Mouse (Mus musculus): ENCODE data around the gene Mcm2. TPM values are rescaled to one million over a fixed set of nuclear protein-coding genes. Genes with fewer than 3 reads are reported as not detected.

Gene Mcm2
- polyA plus RNA-seq, 1 experiment from 2014 or later, result 101 TPM

DNA sequence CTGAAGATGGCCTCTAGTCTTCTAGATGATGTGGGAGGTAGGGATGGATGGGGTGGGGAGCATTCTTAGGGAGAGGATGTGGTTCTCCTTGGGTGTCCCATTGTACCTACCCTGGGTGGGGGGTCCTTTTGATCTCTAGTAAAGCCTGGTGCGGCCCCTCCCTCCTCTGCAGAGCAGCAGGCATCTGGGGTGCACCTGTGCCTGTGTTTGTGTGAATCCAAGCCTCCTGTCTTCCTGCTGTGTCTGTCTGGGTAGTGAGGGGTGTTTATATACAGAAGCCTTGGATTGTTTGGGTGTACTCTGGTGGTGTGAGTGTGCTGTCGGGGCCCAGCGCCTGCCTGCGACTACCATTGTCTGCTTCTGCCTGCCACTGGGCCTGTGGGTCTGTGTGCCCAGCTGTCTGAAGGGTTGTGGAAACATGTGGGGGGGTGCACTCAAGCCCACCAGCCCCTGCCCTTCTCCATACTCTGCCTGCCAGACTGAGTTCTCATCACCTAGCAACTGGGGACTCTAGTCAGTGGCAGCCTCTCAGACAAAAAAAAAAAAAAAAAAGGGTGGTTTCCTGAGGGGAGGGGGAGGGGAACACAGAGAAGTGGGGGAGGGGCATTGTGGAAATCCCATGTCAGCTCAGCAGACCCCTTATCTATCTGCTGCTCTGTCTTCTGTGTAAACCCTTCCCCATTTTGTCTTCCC lies 39.5 kb upstream of the Mcm2 start:
- ATAC-seq, result no peak
- H3K4me1 ChIP-seq (ENCODE audit: control insufficient read depth, insufficient read depth, low read length), result peaks cover 17% of the 10 kb centered on the region
- no peak overlapping the region for H3K9ac ChIP-seq (ENCODE audit: low read depth, low read length)
- H3K9me3 ChIP-seq (ENCODE audit: control insufficient read depth, low read length), result no peaks in the 10 kb centered on the region
- H3K27ac ChIP-seq (ENCODE audit: low read length), result no peak overlapping the region
- H3K36me3 ChIP-seq (ENCODE audit: control insufficient read depth, insufficient read depth, low read length), result no peaks in the 10 kb centered on the region
- H3K27me3 ChIP-seq (replicated peaks; ENCODE audit: control insufficient read depth, insufficient read depth, low read length), result no peaks in the 10 kb centered on the region
- no peak overlapping the region for H3K4me3 ChIP-seq (ENCODE audit: low read length)
- WGBS, result 36% methylated on average over 4 of the region's 4 CpGs
- no peak overlapping the region for H3K4me2 ChIP-seq (ENCODE audit: low read depth, low read length)

DNA sequence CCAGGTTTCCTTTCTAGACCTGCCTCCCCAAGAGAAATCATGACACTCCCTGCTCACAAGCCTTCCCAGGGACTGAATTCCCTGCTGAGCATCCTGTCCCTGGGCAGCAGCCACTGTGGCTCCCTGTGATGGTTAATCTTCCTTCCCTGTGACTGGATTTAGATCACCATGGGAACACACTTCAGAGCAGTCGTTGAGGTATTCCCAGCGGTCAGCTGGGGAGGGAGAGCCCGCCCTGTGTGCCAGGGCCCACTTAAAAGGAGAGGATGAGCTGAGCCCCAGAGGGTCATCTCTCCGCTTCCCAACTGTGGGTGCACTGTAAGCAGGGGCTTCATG lies 38.6 kb upstream of the Mcm2 start:
- no peaks in the 10 kb centered on the region for H3K27me3 ChIP-seq (replicated peaks; ENCODE audit: control insufficient read depth, insufficient read depth, low read length)
- H3K4me2 ChIP-seq (ENCODE audit: low read depth, low read length), result no peak overlapping the region
- H3K27ac ChIP-seq (ENCODE audit: low read length), result no peak overlapping the region
- no peaks in the 10 kb centered on the region for H3K9me3 ChIP-seq (ENCODE audit: control insufficient read depth, low read length)
- peaks cover 17% of the 10 kb centered on the region for H3K4me1 ChIP-seq (ENCODE audit: control insufficient read depth, insufficient read depth, low read length)
- WGBS, result 52% methylated on average over 4 of the region's 4 CpGs
- ATAC-seq, result no peak
- H3K9ac ChIP-seq (ENCODE audit: low read depth, low read length), result no peak overlapping the region
- H3K36me3 ChIP-seq (ENCODE audit: control insufficient read depth, insufficient read depth, low read length), result no peaks in the 10 kb centered on the region
- no peak overlapping the region for H3K4me3 ChIP-seq (ENCODE audit: low read length)

DNA sequence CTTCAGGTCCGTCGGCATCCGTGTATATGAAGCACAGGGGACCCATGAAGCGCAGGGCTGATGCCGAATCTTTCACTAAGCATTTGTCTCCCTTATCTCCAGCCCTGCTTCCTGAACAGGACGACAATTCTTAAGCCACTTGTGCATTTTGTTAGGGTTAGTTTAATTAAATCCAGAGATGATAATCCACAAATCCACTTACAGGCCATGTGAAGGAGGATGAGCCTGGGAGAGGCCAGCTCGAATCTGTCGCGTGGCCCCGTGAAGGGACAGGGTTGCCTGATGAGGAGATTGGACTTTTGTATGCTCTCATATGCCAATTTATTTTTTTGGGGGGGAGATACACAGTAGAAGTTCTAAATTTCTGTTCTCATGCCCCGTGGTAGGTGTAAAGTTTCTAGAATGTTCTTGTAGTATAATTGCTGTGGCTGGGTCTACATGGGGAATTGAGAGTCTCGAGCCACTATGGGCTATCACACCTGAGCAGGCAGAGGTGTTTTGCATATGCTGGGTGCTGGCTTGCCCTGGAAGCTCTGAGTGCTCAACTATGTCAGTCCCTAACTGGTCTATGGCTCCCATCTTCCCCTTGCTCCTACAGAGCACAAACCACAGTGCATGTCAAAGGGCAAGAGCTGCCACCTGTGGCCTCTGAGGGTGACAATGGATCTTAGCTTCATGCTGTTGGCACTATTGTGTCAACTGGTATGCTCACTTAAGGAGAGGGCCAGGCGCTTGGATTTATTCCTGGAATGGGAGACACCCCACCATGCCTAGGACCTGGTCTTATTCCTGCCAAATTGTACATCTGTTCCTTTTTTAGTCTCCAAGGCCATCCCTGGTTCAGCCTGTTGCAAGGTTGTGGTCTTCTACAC lies 38.0 kb upstream of the Mcm2 start:
- Histone ChIP-seq H3K36me3 (ENCODE audit: control insufficient read depth, insufficient read depth, low read length) (no peaks in the 10 kb centered on the region), H3K4me3 (ENCODE audit: low read length) (no peak overlapping the region), H3K27me3 (replicated peaks; ENCODE audit: control insufficient read depth, insufficient read depth, low read length) (no peaks in the 10 kb centered on the region), H3K9ac (ENCODE audit: low read depth, low read length) (no peak overlapping the region), H3K27ac (ENCODE audit: low read length) (no peak overlapping the region), H3K4me2 (ENCODE audit: low read depth, low read length) (no peak overlapping the region), H3K4me1 (ENCODE audit: control insufficient read depth, insufficient read depth, low read length) (peaks cover 17% of the 10 kb centered on the region), H3K9me3 (ENCODE audit: control insufficient read depth, low read length) (no peaks in the 10 kb centered on the region)
- WGBS, result 63% methylated on average over 13 of the region's 13 CpGs
- ATAC-seq, result no peak

DNA sequence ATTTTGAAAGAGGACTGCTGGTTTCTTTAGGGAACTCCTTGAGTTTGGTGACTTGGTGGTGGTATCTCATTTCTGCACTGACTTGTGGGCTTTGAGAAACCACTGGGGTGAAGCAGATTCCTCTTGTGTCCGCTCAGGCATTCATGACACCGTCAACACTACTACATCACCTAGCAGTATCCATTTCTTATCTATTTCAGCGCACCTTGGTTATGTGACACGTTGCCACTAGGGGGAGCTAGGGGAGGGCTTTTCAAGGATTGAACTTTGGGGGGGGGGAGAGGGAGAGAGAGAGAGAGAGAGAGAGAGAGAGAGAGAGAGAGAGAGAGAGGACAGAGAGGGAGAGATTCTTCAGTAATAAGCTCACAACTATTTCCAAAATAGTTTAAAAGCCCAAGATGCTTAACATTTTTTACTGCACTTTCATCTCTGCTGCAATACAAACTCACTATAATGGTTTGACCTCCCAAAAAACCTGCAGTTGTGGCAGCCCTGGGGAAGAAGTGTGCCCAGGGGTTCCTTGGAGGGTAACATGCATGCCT lies 37.2 kb upstream of the Mcm2 start:
- no peaks in the 10 kb centered on the region for H3K36me3 ChIP-seq (ENCODE audit: control insufficient read depth, insufficient read depth, low read length)
- WGBS, result 18% methylated on average over 4 of the region's 4 CpGs
- no peak overlapping the region for H3K4me2 ChIP-seq (ENCODE audit: low read depth, low read length)
- peaks cover 17% of the 10 kb centered on the region for H3K4me1 ChIP-seq (ENCODE audit: control insufficient read depth, insufficient read depth, low read length)
- ATAC-seq, result no peak
- H3K9ac ChIP-seq (ENCODE audit: low read depth, low read length), result no peak overlapping the region
- H3K4me3 ChIP-seq (ENCODE audit: low read length), result no peak overlapping the region
- no peak overlapping the region for H3K27ac ChIP-seq (ENCODE audit: low read length)
- no peaks in the 10 kb centered on the region for H3K9me3 ChIP-seq (ENCODE audit: control insufficient read depth, low read length)
- no peaks in the 10 kb centered on the region for H3K27me3 ChIP-seq (replicated peaks; ENCODE audit: control insufficient read depth, insufficient read depth, low read length)

DNA sequence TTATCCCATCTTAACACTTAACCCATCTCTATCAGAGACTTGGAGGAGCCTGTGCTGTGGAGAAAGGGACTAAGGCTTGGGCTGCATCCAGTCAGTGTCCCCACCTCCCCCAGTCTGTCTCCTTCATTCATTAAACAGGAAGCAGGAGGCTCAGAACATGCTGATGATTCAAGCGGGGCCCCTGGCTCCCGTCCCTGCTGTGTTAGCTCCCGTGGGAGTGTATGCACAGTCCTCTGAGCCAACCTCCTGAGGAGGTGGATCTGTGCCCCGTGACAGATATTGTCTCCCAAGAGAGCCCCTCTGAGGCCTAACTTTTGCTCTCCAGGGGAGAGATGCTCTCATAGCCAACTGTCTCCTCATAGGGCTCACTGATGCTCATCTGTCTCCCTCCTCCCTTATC lies 36.2 kb upstream of the Mcm2 start:
- no peak overlapping the region for H3K4me3 ChIP-seq (ENCODE audit: low read length)
- H3K27me3 ChIP-seq (replicated peaks; ENCODE audit: control insufficient read depth, insufficient read depth, low read length), result no peaks in the 10 kb centered on the region
- WGBS, result 19% methylated on average over 4 of the region's 4 CpGs
- peak overlapping the region; percentile 21; the same call in 1 of the 2 replicates for H3K27ac ChIP-seq (ENCODE audit: low read length)
- H3K36me3 ChIP-seq (ENCODE audit: control insufficient read depth, insufficient read depth, low read length), result no peaks in the 10 kb centered on the region
- H3K4me1 ChIP-seq (ENCODE audit: control insufficient read depth, insufficient read depth, low read length), result peaks cover 17% of the 10 kb centered on the region
- H3K9me3 ChIP-seq (ENCODE audit: control insufficient read depth, low read length), result no peaks in the 10 kb centered on the region
- H3K4me2 ChIP-seq (ENCODE audit: low read depth, low read length), result no peak overlapping the region; the same call in 1 of the 2 replicates
- H3K9ac ChIP-seq (ENCODE audit: low read depth, low read length), result no peak overlapping the region
- peak; percentile 22; the same call in 1 of the 2 replicates for ATAC-seq

DNA sequence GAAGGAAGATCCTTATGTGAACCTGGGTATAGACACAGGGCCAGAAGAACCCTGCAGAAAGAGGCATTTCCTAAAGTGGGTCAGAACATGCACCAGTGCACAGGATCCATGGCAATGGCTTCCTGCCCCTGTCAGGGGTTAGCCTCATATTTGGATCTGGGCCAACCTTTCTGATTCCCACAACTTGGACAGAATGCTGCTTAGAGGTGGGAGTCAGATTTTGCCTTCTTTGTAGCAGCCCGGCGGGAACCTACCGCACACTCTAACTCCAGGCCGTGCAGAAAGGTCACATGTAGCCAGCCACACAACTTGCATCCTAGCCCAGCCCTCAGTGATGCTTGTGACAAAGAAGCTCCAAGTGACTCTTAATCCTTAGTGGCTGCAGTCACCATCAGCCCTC lies 35.6 kb upstream of the Mcm2 start:
- Histone ChIP-seq H3K4me2 (ENCODE audit: low read depth, low read length) (no peak overlapping the region), H3K36me3 (ENCODE audit: control insufficient read depth, insufficient read depth, low read length) (no peaks in the 10 kb centered on the region), H3K9me3 (ENCODE audit: control insufficient read depth, low read length) (no peaks in the 10 kb centered on the region), H3K27ac (ENCODE audit: low read length) (no peak overlapping the region), H3K9ac (ENCODE audit: low read depth, low read length) (0 out of 2 replicates have a peak overlapping the region, but pooled peaks have one; percentile 10), H3K27me3 (replicated peaks; ENCODE audit: control insufficient read depth, insufficient read depth, low read length) (no peaks in the 10 kb centered on the region), H3K4me3 (ENCODE audit: low read length) (no peak overlapping the region), H3K4me1 (ENCODE audit: control insufficient read depth, insufficient read depth, low read length) (peaks cover 17% of the 10 kb centered on the region)
- WGBS, result 75% methylated on average over 4 of the region's 4 CpGs
- ATAC-seq, result no peak

DNA sequence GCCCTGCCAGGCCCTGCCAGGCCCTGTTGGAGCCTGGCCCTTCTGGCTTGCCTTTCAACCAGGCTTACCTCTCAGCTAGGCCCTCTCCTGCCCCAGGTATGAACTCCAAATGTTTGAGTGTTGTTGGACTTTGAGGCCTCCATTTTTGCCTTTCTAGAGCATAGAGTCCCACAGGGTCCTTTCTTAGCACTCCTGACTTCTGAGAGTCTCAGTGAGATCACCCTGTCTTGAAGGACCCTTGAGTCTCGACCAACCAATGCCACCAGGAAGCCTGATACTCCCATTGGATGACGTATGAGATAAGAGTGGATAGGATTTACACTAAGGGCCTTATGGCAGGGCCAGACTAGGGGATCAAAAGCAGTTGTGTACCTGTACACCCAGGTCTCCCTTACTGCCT lies 32.9 kb upstream of the Mcm2 start:
- no peaks in the 10 kb centered on the region for H3K27me3 ChIP-seq (replicated peaks; ENCODE audit: control insufficient read depth, insufficient read depth, low read length)
- H3K9ac ChIP-seq (ENCODE audit: low read depth, low read length), result no peak overlapping the region
- H3K36me3 ChIP-seq (ENCODE audit: control insufficient read depth, insufficient read depth, low read length), result no peaks in the 10 kb centered on the region
- ATAC-seq, result no peak
- 64% methylated on average over 2 of the region's 2 CpGs for WGBS
- no peak overlapping the region for H3K4me2 ChIP-seq (ENCODE audit: low read depth, low read length)
- no peaks in the 10 kb centered on the region for H3K9me3 ChIP-seq (ENCODE audit: control insufficient read depth, low read length)
- peaks cover 22% of the 10 kb centered on the region for H3K4me1 ChIP-seq (ENCODE audit: control insufficient read depth, insufficient read depth, low read length)
- H3K4me3 ChIP-seq (ENCODE audit: low read length), result no peak overlapping the region
- H3K27ac ChIP-seq (ENCODE audit: low read length), result no peak overlapping the region

DNA sequence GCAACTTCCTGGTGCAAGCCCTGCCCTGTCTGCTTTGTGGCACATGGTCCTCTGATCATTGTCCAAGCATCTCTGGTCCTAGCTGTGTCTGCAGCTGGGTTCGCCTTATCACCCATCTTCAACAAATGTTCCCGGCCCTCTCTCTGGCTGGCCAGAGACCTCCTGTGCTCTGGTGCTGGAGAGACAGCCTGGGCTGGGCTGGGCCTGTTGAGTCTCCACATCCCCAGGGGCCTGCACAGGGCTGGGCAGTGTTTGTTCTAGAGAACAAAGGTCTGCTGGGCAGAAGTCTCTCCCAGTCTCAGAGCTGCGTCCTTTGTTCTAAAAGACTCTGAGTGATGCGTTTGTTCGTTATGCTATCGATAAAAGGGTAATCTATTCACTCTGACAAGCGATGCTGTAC lies 31.5 kb upstream of the Mcm2 start:
- no peak for ATAC-seq
- no peak overlapping the region for H3K27ac ChIP-seq (ENCODE audit: low read length)
- 45% methylated on average over 7 of the region's 7 CpGs for WGBS
- H3K27me3 ChIP-seq (replicated peaks; ENCODE audit: control insufficient read depth, insufficient read depth, low read length), result no peaks in the 10 kb centered on the region
- H3K9ac ChIP-seq (ENCODE audit: low read depth, low read length), result no peak overlapping the region
- H3K9me3 ChIP-seq (ENCODE audit: control insufficient read depth, low read length), result no peaks in the 10 kb centered on the region
- H3K4me1 ChIP-seq (ENCODE audit: control insufficient read depth, insufficient read depth, low read length), result peaks cover 25% of the 10 kb centered on the region
- no peak overlapping the region for H3K4me2 ChIP-seq (ENCODE audit: low read depth, low read length)
- no peak overlapping the region for H3K4me3 ChIP-seq (ENCODE audit: low read length)
- no peaks in the 10 kb centered on the region for H3K36me3 ChIP-seq (ENCODE audit: control insufficient read depth, insufficient read depth, low read length)

DNA sequence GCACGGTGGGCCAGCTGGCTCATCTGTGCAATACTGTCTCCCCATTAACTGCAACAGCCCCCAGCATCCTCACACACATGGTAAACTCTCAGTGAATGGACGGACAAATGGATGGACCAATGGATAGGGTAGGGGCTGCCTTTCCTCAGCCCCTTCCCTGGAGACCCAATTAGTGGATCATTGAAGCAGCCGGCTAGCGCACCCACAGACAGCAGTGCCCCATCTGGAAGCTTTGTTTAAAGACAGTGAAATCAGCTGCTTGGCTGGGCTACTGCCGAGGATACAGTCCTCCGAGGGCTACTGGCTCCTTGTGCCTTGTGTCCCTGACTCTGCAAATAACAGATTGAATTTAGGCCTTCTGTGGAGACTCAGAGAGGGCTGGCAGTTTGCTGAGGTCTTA lies 30.9 kb upstream of the Mcm2 start:
- Histone ChIP-seq H3K27ac (ENCODE audit: low read length) (no peak overlapping the region), H3K4me3 (ENCODE audit: low read length) (no peak overlapping the region), H3K9ac (ENCODE audit: low read depth, low read length) (no peak overlapping the region), H3K9me3 (ENCODE audit: control insufficient read depth, low read length) (no peaks in the 10 kb centered on the region), H3K27me3 (replicated peaks; ENCODE audit: control insufficient read depth, insufficient read depth, low read length) (no peaks in the 10 kb centered on the region), H3K4me1 (ENCODE audit: control insufficient read depth, insufficient read depth, low read length) (peaks cover 24% of the 10 kb centered on the region), H3K36me3 (ENCODE audit: control insufficient read depth, insufficient read depth, low read length) (no peaks in the 10 kb centered on the region), H3K4me2 (ENCODE audit: low read depth, low read length) (no peak overlapping the region)
- no peak for ATAC-seq
- WGBS, result 60% methylated on average over 6 of the region's 6 CpGs

Measured in intestine, embryonic 16.5 days (tissue).